Mouse (Mus musculus): ENCODE measurements around the gene Ctbp2.

Gene Ctbp2

GRCm38 (mm10) chr7:133085408-133085807 is 38.7 kb downstream of the Ctbp2 start:
- no peak for DNase-seq (ENCODE audit: low read depth)

GRCm38 (mm10) chr7:133083936-133084614 is 40.1 kb downstream of the Ctbp2 start:
- no peak for DNase-seq (ENCODE audit: low read depth)

GRCm38 (mm10) chr7:133078929-133079328 is 45.2 kb downstream of the Ctbp2 start:
- no peak for DNase-seq (ENCODE audit: low read depth)

- no peak for DNase-seq (ENCODE audit: low read depth)
These were observed 49.6 kb downstream of the Ctbp2 start for GRCm38 (mm10) chr7:133074462-133075133.

- no peak for DNase-seq (ENCODE audit: low read depth)
These were observed 51.0 kb downstream of the Ctbp2 start for GRCm38 (mm10) chr7:133073147-133073651.

GRCm38 (mm10) chr7:133072535-133072934 is 51.6 kb downstream of the Ctbp2 start:
- no peak for DNase-seq (ENCODE audit: low read depth)

GRCm38 (mm10) chr7:133067321-133067841 is 56.8 kb downstream of the Ctbp2 start:
- DNase-seq (ENCODE audit: low read depth): no peak

GRCm38 (mm10) chr7:133066776-133067175 is 57.4 kb downstream of the Ctbp2 start:
- no peak for DNase-seq (ENCODE audit: low read depth)

- DNase-seq (ENCODE audit: low read depth): no peak
These were observed 62.1 kb downstream of the Ctbp2 start for GRCm38 (mm10) chr7:133062055-133062454.

GRCm38 (mm10) chr7:133060170-133060569 is 64.0 kb downstream of the Ctbp2 start:
- no peak for DNase-seq (ENCODE audit: low read depth)

GRCm38 (mm10) chr7:133059517-133060104 is 64.5 kb downstream of the Ctbp2 start:
- no peak for DNase-seq (ENCODE audit: low read depth)

GRCm38 (mm10) chr7:133059150-133059509 is 65.0 kb downstream of the Ctbp2 start:
- DNase-seq (ENCODE audit: low read depth): no peak

- DNase-seq (ENCODE audit: low read depth): no peak
These were observed 65.5 kb downstream of the Ctbp2 start for GRCm38 (mm10) chr7:133058496-133059149.

GRCm38 (mm10) chr7:133056924-133057323 is 67.2 kb downstream of the Ctbp2 start:
- DNase-seq (ENCODE audit: low read depth): no peak

- DNase-seq (ENCODE audit: low read depth): no peak
These were observed 69.7 kb downstream of the Ctbp2 start for GRCm38 (mm10) chr7:133054486-133054885.

- DNase-seq (ENCODE audit: low read depth): no peak
These were observed 70.4 kb downstream of the Ctbp2 start for GRCm38 (mm10) chr7:133053757-133054156.

GRCm38 (mm10) chr7:133052819-133053218 is 71.3 kb downstream of the Ctbp2 start:
- DNase-seq (ENCODE audit: low read depth): no peak

- no peak for DNase-seq (ENCODE audit: low read depth)
These were observed 73.5 kb downstream of the Ctbp2 start for GRCm38 (mm10) chr7:133050681-133051080.

- no peak for DNase-seq (ENCODE audit: low read depth)
These were observed 76.0 kb downstream of the Ctbp2 start for GRCm38 (mm10) chr7:133048085-133048630.

- DNase-seq (ENCODE audit: low read depth): no peak
These were observed 76.9 kb downstream of the Ctbp2 start for GRCm38 (mm10) chr7:133047287-133047686.

- DNase-seq (ENCODE audit: low read depth): no peak
These were observed 79.4 kb downstream of the Ctbp2 start for GRCm38 (mm10) chr7:133044721-133045120.

GRCm38 (mm10) chr7:133041784-133042183 is 82.4 kb downstream of the Ctbp2 start:
- DNase-seq (ENCODE audit: low read depth): no peak
